Mouse (Mus musculus) hindbrain, embryonic 16.5 days (tissue): ENCODE measurements around the gene Spag6. TPM values are rescaled to one million over a fixed set of nuclear protein-coding genes. Genes with fewer than 3 reads are reported as not detected.
A peak's percentile ranks its signal among the peaks of the same experiment; 100 is the strongest.

Experiments
- ATAC-seq: fragments of 200-750 bp; cut with Nextera tagmentation; 2 replicates; pipeline ENCODE4 v1.8.0; 2017; ENCODE audit warnings: moderate TSS enrichment, moderate library complexity
- H3K27ac ChIP-seq: fragments of 300-500 bp; sonication (generic); 2 replicates; pipeline ENCODE4 v1.5.1; 2014; ENCODE audit warnings: low read depth, mild to moderate bottlenecking, control low read depth, low read length, moderate library complexity
- H3K27me3 ChIP-seq: fragments of 300-500 bp; sonication (generic); replicated peaks from 2 replicates; pipeline ENCODE4 v1.6.1; 2014; ENCODE audit warnings: low read length; ENCODE audit not compliant: control insufficient read depth, insufficient read depth
- H3K36me3 ChIP-seq: fragments of 300-500 bp; sonication (generic); 2 replicates; pipeline ENCODE4 v1.6.1; 2014; ENCODE audit warnings: mild to moderate bottlenecking, low read length, moderate library complexity, mixed read lengths; ENCODE audit not compliant: control insufficient read depth, insufficient read depth
- H3K4me1 ChIP-seq: fragments of 300-500 bp; sonication (generic); 2 replicates; pipeline ENCODE4 v1.6.1; 2014; ENCODE audit warnings: low read depth, low read length; ENCODE audit not compliant: control insufficient read depth, insufficient read depth
- H3K4me2 ChIP-seq: fragments of 300-500 bp; sonication (generic); 2 replicates; pipeline ENCODE4 v1.6.1; 2014; ENCODE audit warnings: mild to moderate bottlenecking, low read length, control low read depth, moderate library complexity
- H3K4me3 ChIP-seq: fragments of 300-500 bp; sonication (generic); 2 replicates; pipeline ENCODE4 v1.5.1; 2014; ENCODE audit warnings: mild to moderate bottlenecking, low read length, control low read depth, moderate library complexity
- H3K9ac ChIP-seq: fragments of 300-500 bp; sonication (generic); 2 replicates; pipeline ENCODE4 v1.6.1; 2014; ENCODE audit warnings: low read depth, mild to moderate bottlenecking, control low read depth, low read length, moderate library complexity
- H3K9me3 ChIP-seq: fragments of 300-500 bp; sonication (generic); 2 replicates; pipeline ENCODE4 v1.6.1; 2014; ENCODE audit warnings: mild to moderate bottlenecking, low read length, moderate library complexity; ENCODE audit not compliant: control insufficient read depth
- WGBS: fragments of 180-500 bp; shearing (Covaris S2); extraction: QIAGEN DNeasy Blood & Tissue Kit; methylation state at CpG from one replicate; pipeline ENCODE4 v1.1.7; 2014; 5-methylcytosine and 5-hydroxymethylcytosine counted together
- polyA plus RNA-seq: library from polyadenylated mRNA; unstranded; fragments of >200 nt; fragmentation: Nextera tagmentation; extraction: Ambion mirVana; gene quantifications from 2 replicates; pipeline ENCODE4 v1.2.1, GENCODE M21; 2015

Gene Spag6
- polyA plus RNA-seq, 1 experiment from 2014 or later = 0.06 TPM

- peaks cover 4% of the 10 kb centered on the region for H3K4me1 ChIP-seq
- no peaks in the 10 kb centered on the region for H3K9me3 ChIP-seq
- H3K4me3 ChIP-seq = no peak overlapping the region
- 10% methylated on average over 9 of the region's 9 CpGs for WGBS
- H3K4me2 ChIP-seq = peak overlapping the region; percentile 38
- H3K27ac ChIP-seq = no peak overlapping the region
- peak; percentile 81 for ATAC-seq
- H3K36me3 ChIP-seq = no peaks in the 10 kb centered on the region
- H3K27me3 ChIP-seq = 0 out of 2 replicates have a peak, but pooled peaks cover 2% of the 10 kb centered on the region
- no peak overlapping the region for H3K9ac ChIP-seq
Observed at GRCm38 (mm10) chr2:18778220-18778619, 84.4 kb downstream of the Spag6 start.

GRCm38 (mm10) chr2:18779830-18780229 lies 86.0 kb downstream of the Spag6 start:
- Histone ChIP-seq H3K27me3 (0 out of 2 replicates have a peak, but pooled peaks cover 2% of the 10 kb centered on the region), H3K36me3 (no peaks in the 10 kb centered on the region), H3K4me2 (no peak overlapping the region), H3K9me3 (no peaks in the 10 kb centered on the region), H3K4me3 (no peak overlapping the region), H3K27ac (no peak overlapping the region), H3K9ac (no peak overlapping the region), H3K4me1 (peaks cover 4% of the 10 kb centered on the region)
- WGBS = 74% methylated on average over 3 of the region's 3 CpGs
- no peak for ATAC-seq

GRCm38 (mm10) chr2:18781296-18781695 lies 87.5 kb downstream of the Spag6 start:
- Histone ChIP-seq H3K9me3 (no peaks in the 10 kb centered on the region), H3K27me3 (0 out of 2 replicates have a peak, but pooled peaks cover 2% of the 10 kb centered on the region), H3K4me3 (no peak overlapping the region), H3K4me1 (peaks cover 4% of the 10 kb centered on the region), H3K4me2 (no peak overlapping the region), H3K9ac (no peak overlapping the region), H3K27ac (no peak overlapping the region), H3K36me3 (no peaks in the 10 kb centered on the region)
- WGBS = 71% methylated on average over 7 of the region's 7 CpGs
- ATAC-seq = no peak

GRCm38 (mm10) chr2:18794261-18794660 lies 100.4 kb downstream of the Spag6 start:
- Histone ChIP-seq H3K4me3 (no peak overlapping the region), H3K4me2 (no peak overlapping the region), H3K4me1 (peaks cover 3% of the 10 kb centered on the region; the same call in 1 of the 2 replicates), H3K27me3 (no peaks in the 10 kb centered on the region), H3K27ac (no peak overlapping the region), H3K9me3 (no peaks in the 10 kb centered on the region), H3K36me3 (no peaks in the 10 kb centered on the region), H3K9ac (no peak overlapping the region)
- 67% methylated on average over 4 of the region's 4 CpGs for WGBS
- no peak for ATAC-seq

- Histone ChIP-seq H3K4me3 (no peak overlapping the region), H3K9ac (no peak overlapping the region), H3K9me3 (no peaks in the 10 kb centered on the region), H3K27me3 (no peaks in the 10 kb centered on the region), H3K4me1 (peaks cover 19% of the 10 kb centered on the region), H3K27ac (no peak overlapping the region), H3K36me3 (no peaks in the 10 kb centered on the region), H3K4me2 (peak overlapping the region; percentile 36)
- no peak for ATAC-seq
- WGBS = 24% methylated on average over 8 of the region's 8 CpGs
Observed at GRCm38 (mm10) chr2:18797776-18798175, 103.9 kb downstream of the Spag6 start.

- Histone ChIP-seq H3K4me2 (peak overlapping the region; percentile 79), H3K36me3 (no peaks in the 10 kb centered on the region), H3K9ac (peak overlapping the region; percentile 65), H3K9me3 (no peaks in the 10 kb centered on the region), H3K27me3 (no peaks in the 10 kb centered on the region), H3K4me3 (peak overlapping the region; percentile 48), H3K27ac (peak overlapping the region; percentile 87), H3K4me1 (peaks cover 19% of the 10 kb centered on the region)
- peak; percentile 65 for ATAC-seq
- 6% methylated on average over 17 of the region's 17 CpGs for WGBS
Observed at GRCm38 (mm10) chr2:18799265-18799965, 105.6 kb downstream of the Spag6 start.

Other genes with a start within 250 kb of the Spag6 start
- gene Commd3, start 21.6 kb upstream of the Spag6 start, polyA plus RNA-seq = 177 and 182 TPM in 2 replicates
- 14.0 and 15.6 TPM in 2 replicates for gene Bmi1, start 17.0 kb upstream of the Spag6 start, polyA plus RNA-seq